Mouse (Mus musculus): ENCODE data around the gene Serinc5.

Serinc5 gene

GRCm38 (mm10) chr13:92615201-92615600 is 4.3 kb downstream of the Serinc5 start:
- no peak for DNase-seq

- no peak for DNase-seq
Observed at GRCm38 (mm10) chr13:92616459-92616858, 5.6 kb downstream of the Serinc5 start.

GRCm38 (mm10) chr13:92626196-92626595 is 15.3 kb downstream of the Serinc5 start:
- no peak for DNase-seq

- no peak for DNase-seq
Observed at GRCm38 (mm10) chr13:92626725-92627124, 15.8 kb downstream of the Serinc5 start.

- no peak for DNase-seq
Observed at GRCm38 (mm10) chr13:92629509-92629908, 18.6 kb downstream of the Serinc5 start.

GRCm38 (mm10) chr13:92631450-92631849 is 20.6 kb downstream of the Serinc5 start:
- DNase-seq, result no peak

- no peak for DNase-seq
Observed at GRCm38 (mm10) chr13:92632550-92632949, 21.7 kb downstream of the Serinc5 start.

- no peak for DNase-seq
Observed at GRCm38 (mm10) chr13:92635040-92635439, 24.1 kb downstream of the Serinc5 start.

- no peak for DNase-seq
Observed at GRCm38 (mm10) chr13:92636226-92636909, 25.5 kb downstream of the Serinc5 start.

- DNase-seq, result peak; percentile 73
Observed at GRCm38 (mm10) chr13:92636910-92637275, 26.0 kb downstream of the Serinc5 start.

GRCm38 (mm10) chr13:92639093-92640014 is 28.5 kb downstream of the Serinc5 start:
- DNase-seq, result peak; percentile 46

GRCm38 (mm10) chr13:92644199-92644598 is 33.3 kb downstream of the Serinc5 start:
- DNase-seq, result no peak

GRCm38 (mm10) chr13:92644753-92645152 is 33.9 kb downstream of the Serinc5 start:
- DNase-seq, result no peak

GRCm38 (mm10) chr13:92647695-92648094 is 36.8 kb downstream of the Serinc5 start:
- DNase-seq, result no peak

- DNase-seq, result no peak
Observed at GRCm38 (mm10) chr13:92649111-92649510, 38.2 kb downstream of the Serinc5 start.

- no peak for DNase-seq
Observed at GRCm38 (mm10) chr13:92650956-92651355, 40.1 kb downstream of the Serinc5 start.

- DNase-seq, result no peak
Observed at GRCm38 (mm10) chr13:92652498-92652897, 41.6 kb downstream of the Serinc5 start.

GRCm38 (mm10) chr13:92653283-92653682 is 42.4 kb downstream of the Serinc5 start:
- no peak for DNase-seq

- no peak for DNase-seq
Observed at GRCm38 (mm10) chr13:92656815-92657513, 46.1 kb downstream of the Serinc5 start.

GRCm38 (mm10) chr13:92659611-92660010 is 48.7 kb downstream of the Serinc5 start:
- peak; percentile 59 for DNase-seq

- no peak for DNase-seq
Observed at GRCm38 (mm10) chr13:92662555-92663286, 51.8 kb downstream of the Serinc5 start.

- DNase-seq, result no peak
Observed at GRCm38 (mm10) chr13:92665008-92665407, 54.1 kb downstream of the Serinc5 start.
